Mouse (Mus musculus) CH12.LX (cell line): ENCODE data around the gene Commd7. TPM values are rescaled to one million over a fixed set of nuclear protein-coding genes. Genes with fewer than 3 reads are reported as not detected.
A peak's percentile ranks its signal among the peaks of the same experiment; 100 is the strongest.

Source experiments
- DNase-seq: peaks from one replicate; pipeline ENCODE4 v3.0.0-alpha.2; 2013; ENCODE audit errors: extremely low read depth
- H3K27ac ChIP-seq: 2 replicates; pipeline ENCODE4 v1.5.1; 2012; ENCODE audit warnings: low read depth, mild to moderate bottlenecking, control low read depth, moderate library complexity; ENCODE audit not compliant: insufficient read depth
- H3K27me3 ChIP-seq: replicated peaks from 2 replicates; pipeline ENCODE3; 2012; ENCODE audit warnings: inconsistent platforms
- H3K36me3 ChIP-seq, 2 experiments: replicated peaks in 1 of 2; 2 replicates each; pipeline versions ENCODE3 to v1.6.1; 2012; ENCODE audit warnings: inconsistent platforms in 1 of 2, low read length in 1 of 2, mild to moderate bottlenecking in 1 of 2, mixed read lengths in 1 of 2, moderate library complexity in 1 of 2; ENCODE audit not compliant: control insufficient read depth in 1 of 2, insufficient read depth in 1 of 2
- H3K4me1 ChIP-seq, 2 experiments: 2 replicates each; pipeline ENCODE4 v1.6.1; 2012; ENCODE audit warnings: inconsistent platforms in 1 of 2, moderate library complexity in 1 of 2; ENCODE audit not compliant: insufficient read depth in 2 of 2, control insufficient read depth in 1 of 2
- H3K4me2 ChIP-seq: 2 replicates; pipeline ENCODE4 v1.6.1; 2012; ENCODE audit warnings: low read depth, mild to moderate bottlenecking, control low read depth; ENCODE audit not compliant: poor library complexity, insufficient read depth, severe bottlenecking
- H3K4me3 ChIP-seq, 3 experiments: fragments of 150-350 bp in 1 of 3; sonication (generic) in 1 of 3; replicated peaks in 1 of 3; 2 replicates each; pipeline versions ENCODE3 to v1.5.1; 2011 to 2012; ENCODE audit warnings: low read depth in 2 of 3, low read length in 2 of 3, mild to moderate bottlenecking in 2 of 3, moderate library complexity in 2 of 3, control low read depth in 1 of 3, improper control_type of control experiment in 1 of 3, inconsistent platforms in 1 of 3, mixed read lengths in 1 of 3; ENCODE audit not compliant: poor library complexity in 1 of 3
- H3K79me2 ChIP-seq: replicated peaks from 2 replicates; pipeline ENCODE4 v1.6.1; 2012; ENCODE audit warnings: mild to moderate bottlenecking, moderate library complexity; ENCODE audit not compliant: control insufficient read depth, poor library complexity, insufficient read depth, severe bottlenecking; ENCODE audit errors: extremely low read depth
- H3K9ac ChIP-seq: 2 replicates; pipeline ENCODE4 v1.6.1; 2012; ENCODE audit warnings: low read depth, mild to moderate bottlenecking, control low read depth, moderate library complexity; ENCODE audit not compliant: insufficient read depth
- H3K9me3 ChIP-seq: replicated peaks from 2 replicates; pipeline ENCODE3; 2012; ENCODE audit warnings: low read length, inconsistent platforms, mixed read lengths
- CTCF ChIP-seq, 2 experiments: IDR thresholded peaks in 1 of 2; conservative IDR thresholded peaks in 1 of 2; 2 replicates each; pipeline ENCODE4 v1.5.1; 2011 to 2012; ENCODE audit warnings: low read depth in 2 of 2, low read length in 2 of 2, improper control_type of control experiment in 1 of 2, inconsistent platforms in 1 of 2, mild to moderate bottlenecking in 1 of 2, moderate library complexity in 1 of 2
- IRF4 ChIP-seq: IDR thresholded peaks from 2 replicates; pipeline ENCODE4 v1.6.1; 2014; ENCODE audit warnings: low read depth, mild to moderate bottlenecking, inconsistent platforms, low read length, improper control_type of control experiment
- JUND ChIP-seq: conservative IDR thresholded peaks from 2 replicates; pipeline ENCODE4 v1.6.1; 2011; ENCODE audit warnings: low read depth, low read length, improper control_type of control experiment
- KAT2A ChIP-seq: IDR thresholded peaks from 2 replicates; pipeline ENCODE4 v1.6.1; 2012; ENCODE audit warnings: low read length, improper control_type of control experiment, inconsistent platforms; ENCODE audit not compliant: insufficient replicate concordance
- MXI1 ChIP-seq: IDR thresholded peaks from 2 replicates; pipeline ENCODE4 v1.6.1; 2011; ENCODE audit warnings: mild to moderate bottlenecking, low read depth, low read length, improper control_type of control experiment
- NELFE ChIP-seq: IDR thresholded peaks from 2 replicates; pipeline ENCODE4 v1.6.1; 2011; ENCODE audit warnings: low read depth, low read length, improper control_type of control experiment
- NRF1 ChIP-seq: IDR thresholded peaks from 2 replicates; pipeline ENCODE4 v1.6.1; 2014; ENCODE audit warnings: low read depth, mild to moderate bottlenecking, inconsistent platforms, low read length, improper control_type of control experiment, moderate library complexity
- POLR2A ChIP-seq: IDR thresholded peaks from 2 replicates; pipeline ENCODE4 v1.6.1; 2011; ENCODE audit warnings: low read depth, mild to moderate bottlenecking, improper control_type of control experiment, low read length
- POLR2AphosphoS2 ChIP-seq: IDR thresholded peaks from 2 replicates; pipeline ENCODE4 v1.6.1; 2011; ENCODE audit warnings: low read depth, low read length, improper control_type of control experiment
- RCOR1 ChIP-seq: conservative IDR thresholded peaks from 2 replicates; pipeline ENCODE4 v1.6.1; 2012; ENCODE audit warnings: low read depth, mild to moderate bottlenecking, inconsistent platforms, low read length, improper control_type of control experiment
- TBP ChIP-seq: conservative IDR thresholded peaks from 2 replicates; pipeline ENCODE4 v1.6.1; 2011; ENCODE audit warnings: low read depth, low read length, improper control_type of control experiment
- TCF12 ChIP-seq: IDR thresholded peaks from 2 replicates; pipeline ENCODE4 v1.6.1; 2014; ENCODE audit warnings: low read depth, mild to moderate bottlenecking, inconsistent platforms, low read length, improper control_type of control experiment
- ZNF384 ChIP-seq: IDR thresholded peaks from 2 replicates; pipeline ENCODE4 v1.6.1; 2012; ENCODE audit warnings: low read depth, low read length, improper control_type of control experiment, inconsistent platforms
- dilution Hi-C: fragments of 300-500 bp; cut with MboI; formaldehyde crosslinking; loops from 2 replicates; pipeline ENCODE4 v1.14.3; 2020; ENCODE audit warnings: low sequenced_read_pairs; ENCODE audit not compliant: extremely low pct_unique_long_range_greater_than_20kb, extremely low pct_ligation_motif_present
- in situ Hi-C: fragments of 300-500 bp; cut with MboI; formaldehyde crosslinking; loops from 3 replicates; pipeline ENCODE4 v1.14.3; 2019; ENCODE audit warnings: low sequenced_read_pairs, low pct_ligation_motif_present, low pct_unique_long_range_greater_than_20kb, mixed read lengths
- polyA plus RNA-seq: library from polyadenylated mRNA; unstranded; fragments of >175 nt; gene quantifications from 2 replicates; pipeline ENCODE4 v1.2.1, GENCODE M21; 2012; ENCODE audit warnings: low read depth; ENCODE audit not compliant: insufficient read length
- total RNA-seq, 2 experiments: library from RNA; depleted of rRNA; stranded (reverse); fragments of 300-350 nt in 1 of 2; fragments of >200 nt in 1 of 2; gene quantifications; 2 replicates each; pipeline ENCODE4 v1.2.3; 2012 to 2014

Gene Commd7
- total and polyA plus RNA-seq, 3 experiments: 18.9 to 34.7 (median 28.4) TPM

GRCm38 (mm10) chr2:153586515-153587174 is 45.9 kb downstream of the Commd7 start (continued):
- peak; percentile 66 for TF ChIP-seq TCF12
- TF ChIP-seq KAT2A: peak; percentile 72; the same call in 1 of the 2 replicates
- TF ChIP-seq RCOR1: peak; percentile 70; the same call in 1 of the 2 replicates
- peak; percentile 22; the same call in 1 of the 2 replicates for TF ChIP-seq NRF1
- peak; percentile 49; the same call in 1 of the 2 replicates for TF ChIP-seq NELFE

- Histone ChIP-seq H3K9me3 (no peaks in the 10 kb centered on the region), H3K27me3 (no peaks in the 10 kb centered on the region), H3K9ac (no peak overlapping the region), H3K36me3 (no peaks in the 10 kb centered on the region), H3K79me2 (no peaks in the 10 kb centered on the region), H3K4me3 (no peak overlapping the region), H3K4me1 (peaks cover 6 to 26% of the 10 kb centered on the region in 2 experiments; a peak in 2 of 4 replicates), H3K27ac (no peak overlapping the region)
- DNase-seq: no peak
- in situ Hi-C loops (loop anchor here (25.0 kb wide), 2 partner anchors 449 to 674 kb away; partner anchors contain the start of gene Mylk2), dilution Hi-C loops (no loop called here)
- no peak for TF ChIP-seq KAT2A
- no peak for TF ChIP-seq JUND
- no peak for TF ChIP-seq CTCF (conservative IDR thresholded peaks at IDR 0.05 in 1 of 2, IDR thresholded peaks at IDR 0.05 in 1 of 2; ENCODE audit: low read depth in 2 of 2, low read length in 2 of 2)
- no peak for TF ChIP-seq POLR2AphosphoS2
- TF ChIP-seq, all 38 proteins: peak for 0
- peak overlapping the region; percentile 48; the same call in 1 of the 2 replicates for H3K4me2 ChIP-seq
These were observed 46.6 kb downstream of the Commd7 start for GRCm38 (mm10) chr2:153585981-153586380.

GRCm38 (mm10) chr2:153584396-153584795 is 48.2 kb downstream of the Commd7 start:
- DNase-seq: no peak
- Histone ChIP-seq H3K9me3 (no peaks in the 10 kb centered on the region), H3K4me3 (no peak overlapping the region), H3K79me2 (no peaks in the 10 kb centered on the region), H3K27ac (no peak overlapping the region), H3K27me3 (no peaks in the 10 kb centered on the region), H3K9ac (no peak overlapping the region), H3K4me2 (no peak overlapping the region)
- in situ Hi-C loops: loop anchor here (25.0 kb wide), 2 partner anchors 447 to 672 kb away; partner anchors contain the start of gene Mylk2
- dilution Hi-C loops: no loop called here
- no peak for TF ChIP-seq POLR2A
- no peak for TF ChIP-seq IRF4
- TF ChIP-seq TBP: no peak
- no peak for TF ChIP-seq MXI1
- no peak for TF ChIP-seq ZNF384
- TF ChIP-seq, all 38 proteins: peak for 0
- H3K4me1 ChIP-seq: peaks cover 6 to 26% of the 10 kb centered on the region in 2 experiments; a peak in 2 of 4 replicates
- no peaks in the 10 kb centered on the region for H3K36me3 ChIP-seq
